Mouse (Mus musculus) liver, embryonic 14.5 days (tissue): ENCODE data around the gene Hoxa3.

ENCODE experiments used
- CTCF ChIP-seq: IDR thresholded peaks from 2 replicates; pipeline ENCODE4 v1.5.1; 2016; ENCODE audit warnings: antibody characterized with exemption, low read depth, control low read depth
- EP300 ChIP-seq: IDR thresholded peaks from 2 replicates; pipeline ENCODE4 v1.6.1; 2016; ENCODE audit warnings: antibody characterized with exemption, low read depth

DNA sequence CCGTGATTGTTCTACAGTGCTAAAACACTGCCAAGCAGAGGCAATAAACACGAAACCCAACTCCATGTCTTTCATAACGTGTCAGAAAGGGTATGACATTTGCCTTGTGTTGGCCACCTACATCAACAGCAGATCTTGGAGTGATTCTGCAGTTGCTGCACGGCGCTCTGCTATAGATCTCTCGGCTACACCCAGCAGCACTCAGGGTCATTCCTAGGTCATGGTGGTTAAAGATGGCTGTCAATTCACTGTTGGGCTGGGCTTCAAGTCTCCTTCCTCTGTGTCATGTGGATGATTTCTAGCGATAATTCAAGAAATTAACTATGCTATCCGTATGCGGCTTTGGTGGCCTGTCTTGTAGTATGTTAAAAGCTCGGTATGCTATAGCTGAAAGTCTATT is 74.6 kb downstream of the Hoxa3 start:
- no peak for TF ChIP-seq CTCF
- no peak for TF ChIP-seq EP300
